In genomic region chr6:90461771-90462170, GRCm38 (mm10) we compare ENCODE assay signal across 8 mouse cellular contexts. TPM values are rescaled to one million over a fixed set of nuclear protein-coding genes. Genes with fewer than 3 reads are reported as not detected.
DNase-seq lines count a peak whose midpoint lies in the region; ATAC-seq lines count a peak whose summit lies in the region.

No protein-coding gene starts in this region.

- peak overlapping the region; percentile 100 for H3K4me2 ChIP-seq in heart, embryonic 11.5 days
- peak overlapping the region; percentile 100 for H3K4me2 ChIP-seq in hindbrain, embryonic 13.5 days

- WGBS in heart, embryonic 11.5 days (ENCODE audit: insufficient replicate concordance) = 13% methylated on average over 12 of the region's 12 CpGs
- 6% methylated on average over 12 of the region's 12 CpGs for WGBS in hindbrain, embryonic 13.5 days
- 8% methylated on average over 12 of the region's 12 CpGs for WGBS in midbrain, embryonic 10.5 days

- intact Hi-C loops in left cerebral cortex, postnatal 4 days (cut with DNase I) = no loop called here

- no peak overlapping the region for H3K9ac ChIP-seq in heart, embryonic 11.5 days (ENCODE audit: low read depth, low read length)
- H3K9ac ChIP-seq in hindbrain, embryonic 13.5 days = peak overlapping the region; percentile 84

- DNase-seq in heart, adult 8-10 months (ENCODE audit: low spot score) = no peak
- DNase-seq in cerebellum, adult 8-10 months = peak; percentile 32
- no peak for DNase-seq in midbrain, embryonic 10.5 days (ENCODE audit: low spot score)
- no peak for DNase-seq in adrenal gland, postnatal 4 days (ENCODE audit: low spot score in 2 of 2)
- DNase-seq in adrenal gland, adult 18-20 months (ENCODE audit: low spot score in 2 of 2) = no peak
- DNase-seq in left cerebral cortex, postnatal 4 days = no peak

- H3K4me1 ChIP-seq in heart, embryonic 11.5 days (ENCODE audit: control insufficient read depth, insufficient read depth, low read length) = peaks cover 8% of the 10 kb centered on the region
- H3K4me1 ChIP-seq in hindbrain, embryonic 13.5 days (replicated peaks) = peaks cover 21% of the 10 kb centered on the region
- peaks cover 25% of the 10 kb centered on the region for H3K4me1 ChIP-seq in midbrain, embryonic 10.5 days

- no peak overlapping the region for H3K27ac ChIP-seq in heart, embryonic 11.5 days (ENCODE audit: low read depth, low read length)
- no peak overlapping the region for H3K27ac ChIP-seq in hindbrain, embryonic 13.5 days
- H3K27ac ChIP-seq in midbrain, embryonic 10.5 days (replicated peaks) = peak overlapping the region; percentile 82; the same call in 1 of the 2 replicates

- no peaks in the 10 kb centered on the region for H3K36me3 ChIP-seq in heart, embryonic 11.5 days (ENCODE audit: control insufficient read depth, insufficient read depth, low read length)
- H3K36me3 ChIP-seq in hindbrain, embryonic 13.5 days = no peaks in the 10 kb centered on the region
- 0 out of 2 replicates have a peak, but pooled peaks cover 4% of the 10 kb centered on the region for H3K36me3 ChIP-seq in midbrain, embryonic 10.5 days

- ATAC-seq in heart, embryonic 11.5 days (replicated peaks; ENCODE audit: insufficient number of reproducible peaks, low FRiP score, low TSS enrichment) = no peak
- no peak for ATAC-seq in hindbrain, embryonic 13.5 days (ENCODE audit: low FRiP score)

- H3K27me3 ChIP-seq in heart, embryonic 11.5 days (ENCODE audit: control insufficient read depth, insufficient read depth, low read length) = peaks cover 24% of the 10 kb centered on the region
- peaks cover 54% of the 10 kb centered on the region for H3K27me3 ChIP-seq in hindbrain, embryonic 13.5 days
- H3K27me3 ChIP-seq in midbrain, embryonic 10.5 days (ENCODE audit: low read depth, poor library complexity, severe bottlenecking) = peaks cover 63% of the 10 kb centered on the region

- H3K9me3 ChIP-seq in heart, embryonic 11.5 days (replicated peaks; ENCODE audit: control insufficient read depth, low read length) = no peaks in the 10 kb centered on the region
- H3K9me3 ChIP-seq in hindbrain, embryonic 13.5 days = no peaks in the 10 kb centered on the region
- no peaks in the 10 kb centered on the region for H3K9me3 ChIP-seq in midbrain, embryonic 10.5 days (replicated peaks)

- H3K4me3 ChIP-seq in heart, embryonic 11.5 days (ENCODE audit: low read depth, low read length) = peak overlapping the region; percentile 72
- peak overlapping the region; percentile 71 for H3K4me3 ChIP-seq in hindbrain, embryonic 13.5 days
- peak overlapping the region; percentile 75 for H3K4me3 ChIP-seq in midbrain, embryonic 10.5 days

RNA-seq across cellular contexts. Expression of gene Klf15, which starts 0.6 kb away (rescaled TPM):
- polyA plus RNA-seq in heart, embryonic 11.5 days (2014; fragmentation: Nextera tagmentation; extraction: Ambion mirVana) = 6.0 and 6.2 TPM in 2 replicates
- total RNA-seq in heart, adult 8-10 months (2022) = 10 to 100 TPM; 55.7 to 79.2 (median 65.3) TPM
- 10.2 and 10.5 TPM in 2 replicates for polyA plus RNA-seq in hindbrain, embryonic 13.5 days (2015; fragmentation: Nextera tagmentation; extraction: Ambion mirVana)
- polyA plus RNA-seq in midbrain, embryonic 10.5 days (2016; fragmentation: Nextera tagmentation; extraction: Ambion mirVana) = 4.2 and 4.9 TPM in 2 replicates
- 10 to 100 TPM; 14.3 to 15.0 TPM for total RNA-seq in adrenal gland, postnatal 4 days (2021)
- 10 to 100 TPM; 32.2 to 52.2 TPM for total RNA-seq in adrenal gland, adult 18-20 months (2021)
- 10 to 100 TPM; 11.7 to 12.3 TPM for total RNA-seq in left cerebral cortex, postnatal 4 days (2021)

RNA-seq across cellular contexts. Expression of gene Aldh1l1, which starts 24.5 kb away (rescaled TPM):
- 1.00 and 1.2 TPM in 2 replicates for polyA plus RNA-seq in heart, embryonic 11.5 days (2014; fragmentation: Nextera tagmentation; extraction: Ambion mirVana)
- 1 to 10 TPM; 1.8 to 5.1 (median 3.7) TPM for total RNA-seq in heart, adult 8-10 months (2022)
- polyA plus RNA-seq in hindbrain, embryonic 13.5 days (2015; fragmentation: Nextera tagmentation; extraction: Ambion mirVana) = 44.8 and 45.3 TPM in 2 replicates
- polyA plus RNA-seq in midbrain, embryonic 10.5 days (2016; fragmentation: Nextera tagmentation; extraction: Ambion mirVana) = 2.7 and 3.7 TPM in 2 replicates
- 10 to 100 TPM; 70.6 to 81.5 TPM for total RNA-seq in adrenal gland, postnatal 4 days (2021)
- 100 to 1,000 TPM; 180 to 197 TPM for total RNA-seq in adrenal gland, adult 18-20 months (2021)
- 10 to 100 TPM; 56.1 to 57.5 TPM for total RNA-seq in left cerebral cortex, postnatal 4 days (2021)

RNA-seq across cellular contexts. Expression of gene Cfap100, which starts 33.2 kb away (rescaled TPM):
- 0.15 TPM in 1 of 2 replicates, not detected in the other for polyA plus RNA-seq in heart, embryonic 11.5 days (2014; fragmentation: Nextera tagmentation; extraction: Ambion mirVana)
- under 1 TPM in 2 of 4 experiments, not detected in 2; 0.22 to 0.90 TPM for total RNA-seq in heart, adult 8-10 months (2022)
- polyA plus RNA-seq in hindbrain, embryonic 13.5 days (2015; fragmentation: Nextera tagmentation; extraction: Ambion mirVana) = 6.7 and 6.9 TPM in 2 replicates
- 1.9 TPM in 2 replicates for polyA plus RNA-seq in midbrain, embryonic 10.5 days (2016; fragmentation: Nextera tagmentation; extraction: Ambion mirVana)
- total RNA-seq in adrenal gland, postnatal 4 days (2021) = under 1 TPM; 0.14 to 0.76 TPM
- under 1 TPM; 0.48 to 0.99 TPM for total RNA-seq in adrenal gland, adult 18-20 months (2021)
- 1 to 10 TPM; 6.7 to 8.5 TPM for total RNA-seq in left cerebral cortex, postnatal 4 days (2021)

Comparison
In these comparisons a context has a peak if more than half of its experiments do, and no peak if none do; other contexts are left out.
1. RNA of gene Aldh1l1, which starts 24.5 kb away (total RNA-seq): 180 to 197 TPM in adrenal gland, adult 18-20 months, 70.6 to 81.5 TPM in adrenal gland, postnatal 4 days and 56.1 to 57.5 TPM in left cerebral cortex, postnatal 4 days; 1.8 to 5.1 TPM in heart, adult 8-10 months; every median in the first group is over 4 times any median in the second.
2. Peak in every context shown above with its lines, with median percentiles within 50 percentile points of each other: H3K4me3 ChIP-seq.